Mouse (Mus musculus): ENCODE data around the gene Prrg2. TPM values are rescaled to one million over a fixed set of nuclear protein-coding genes. Genes with fewer than 3 reads are reported as not detected.
"Not testable (repeated sequence)": the region's sequence is repeated elsewhere in the genome, so short reads cannot be mapped to it uniquely, and the experiment has no call there.

Prrg2 gene
- polyA plus RNA-seq, 1 experiment from 2014 or later = 33.7 TPM

- Histone ChIP-seq H3K27ac (no peak overlapping the region), H3K4me3 (replicated peaks) (no peak overlapping the region), H3K9me3 (replicated peaks) (no peaks in the 10 kb centered on the region), H3K27me3 (no peaks in the 10 kb centered on the region), H3K4me1 (peaks cover 46% of the 10 kb centered on the region), H3K4me2 (no peak overlapping the region), H3K36me3 (peaks cover 13% of the 10 kb centered on the region), H3K9ac (no peak overlapping the region)
- WGBS = 93% methylated on average over 8 of the region's 8 CpGs
- no peak for ATAC-seq (replicated peaks; ENCODE audit: low FRiP score)
Observed at GRCm38 (mm10) chr7:45098541-45099240, 36.2 kb upstream of the Prrg2 start.

GRCm38 (mm10) chr7:45097479-45097878, 35.0 kb upstream of the Prrg2 start:
- Histone ChIP-seq H3K36me3 (peaks cover 13% of the 10 kb centered on the region), H3K4me2 (no peak overlapping the region), H3K9me3 (replicated peaks) (no peaks in the 10 kb centered on the region), H3K4me3 (replicated peaks) (no peak overlapping the region), H3K27ac (peak overlapping the region; percentile 67), H3K4me1 (peaks cover 44% of the 10 kb centered on the region), H3K9ac (no peak overlapping the region), H3K27me3 (no peaks in the 10 kb centered on the region)
- no peak for ATAC-seq (replicated peaks; ENCODE audit: low FRiP score)
- 55% methylated on average over 6 of the region's 6 CpGs for WGBS

- not testable (repeated sequence) for H3K4me2 ChIP-seq; H3K4me3 ChIP-seq (replicated peaks); H3K27ac ChIP-seq; H3K9ac ChIP-seq; H3K27me3 ChIP-seq; ATAC-seq (replicated peaks; ENCODE audit: low FRiP score); H3K9me3 ChIP-seq (replicated peaks)
- peaks cover 13% of the 10 kb centered on the region for H3K36me3 ChIP-seq
- WGBS = 94% methylated on average over 14 of the region's 14 CpGs
- peaks cover 41% of the 10 kb centered on the region for H3K4me1 ChIP-seq
Observed at GRCm38 (mm10) chr7:45095965-45096364, 33.5 kb upstream of the Prrg2 start.

- Histone ChIP-seq H3K9me3 (replicated peaks) (no peaks in the 10 kb centered on the region), H3K27ac (peak overlapping the region; percentile 91), H3K27me3 (no peaks in the 10 kb centered on the region), H3K4me3 (replicated peaks) (no peak overlapping the region), H3K4me1 (peaks cover 47% of the 10 kb centered on the region), H3K4me2 (no peak overlapping the region), H3K9ac (no peak overlapping the region), H3K36me3 (peaks cover 13% of the 10 kb centered on the region)
- WGBS = 70% methylated on average over 6 of the region's 6 CpGs
- ATAC-seq (replicated peaks; ENCODE audit: low FRiP score) = no peak
Observed at GRCm38 (mm10) chr7:45095367-45095766, 32.9 kb upstream of the Prrg2 start.

GRCm38 (mm10) chr7:45094121-45094520, 31.6 kb upstream of the Prrg2 start:
- H3K27ac ChIP-seq = peak overlapping the region; percentile 91
- 7% methylated on average over 7 of the region's 7 CpGs for WGBS
- H3K9me3 ChIP-seq (replicated peaks) = no peaks in the 10 kb centered on the region
- H3K4me1 ChIP-seq = peaks cover 53% of the 10 kb centered on the region
- peaks cover 18% of the 10 kb centered on the region for H3K36me3 ChIP-seq
- ATAC-seq (replicated peaks; ENCODE audit: low FRiP score) = 0 out of 2 replicates have a peak, but pooled peaks have one; percentile 3
- H3K4me2 ChIP-seq = peak overlapping the region; percentile 28; the same call in 1 of the 2 replicates
- H3K9ac ChIP-seq = no peak overlapping the region
- H3K27me3 ChIP-seq = no peaks in the 10 kb centered on the region
- 0 out of 2 replicates have a peak overlapping the region, but pooled peaks have one; percentile 2 for H3K4me3 ChIP-seq (replicated peaks)

- H3K9ac ChIP-seq = 0 out of 2 replicates have a peak overlapping the region, but pooled peaks have one; percentile 17
- 0 out of 2 replicates have a peak overlapping the region, but pooled peaks have one; percentile 2 for H3K4me3 ChIP-seq (replicated peaks)
- H3K4me1 ChIP-seq = peaks cover 53% of the 10 kb centered on the region
- peaks cover 17% of the 10 kb centered on the region for H3K36me3 ChIP-seq
- H3K9me3 ChIP-seq (replicated peaks) = no peaks in the 10 kb centered on the region
- no peaks in the 10 kb centered on the region for H3K27me3 ChIP-seq
- H3K27ac ChIP-seq = peak overlapping the region; percentile 91
- peak overlapping the region; percentile 28; the same call in 1 of the 2 replicates for H3K4me2 ChIP-seq
- 22% methylated on average over 18 of the region's 18 CpGs for WGBS
- no peak for ATAC-seq (replicated peaks; ENCODE audit: low FRiP score)
Observed at GRCm38 (mm10) chr7:45093516-45093905, 31.0 kb upstream of the Prrg2 start.

- peak overlapping the region; percentile 28 for H3K4me2 ChIP-seq
- 38% methylated on average over 12 of the region's 12 CpGs for WGBS
- no peak overlapping the region for H3K9ac ChIP-seq
- H3K9me3 ChIP-seq (replicated peaks) = no peaks in the 10 kb centered on the region
- H3K27ac ChIP-seq = peak overlapping the region; percentile 91
- H3K4me1 ChIP-seq = peaks cover 53% of the 10 kb centered on the region
- H3K4me3 ChIP-seq (replicated peaks) = no peak overlapping the region
- H3K36me3 ChIP-seq = peaks cover 21% of the 10 kb centered on the region
- no peaks in the 10 kb centered on the region for H3K27me3 ChIP-seq
- ATAC-seq (replicated peaks; ENCODE audit: low FRiP score) = no peak
Observed at GRCm38 (mm10) chr7:45092828-45093515, 30.5 kb upstream of the Prrg2 start.

GRCm38 (mm10) chr7:45092048-45092447, 29.6 kb upstream of the Prrg2 start, which contains the start of gene Rcn3:
Rcn3 (minus strand) TSS chr7:45092221.
- Histone ChIP-seq H3K4me1 (peaks cover 47% of the 10 kb centered on the region), H3K4me2 (peak within 1 kb of the TSS; percentile 79), H3K4me3 (replicated peaks) (peak within 1 kb of the TSS; percentile 59), H3K36me3 (peaks cover 30% of the 10 kb centered on the region), H3K9me3 (replicated peaks) (no peaks in the 10 kb centered on the region), H3K9ac (peak within 1 kb of the TSS; percentile 77), H3K27me3 (no peaks in the 10 kb centered on the region), H3K27ac (peak within 1 kb of the TSS; percentile 91)
- peak; percentile 92 for ATAC-seq (replicated peaks; ENCODE audit: low FRiP score)
- under 1% methylated on average over 16 of the region's 16 CpGs for WGBS

- Histone ChIP-seq H3K36me3 (peaks cover 36% of the 10 kb centered on the region), H3K9me3 (replicated peaks) (no peaks in the 10 kb centered on the region), H3K4me3 (replicated peaks) (peak overlapping the region; percentile 59), H3K4me1 (peaks cover 47% of the 10 kb centered on the region), H3K4me2 (peak overlapping the region; percentile 79), H3K27me3 (no peaks in the 10 kb centered on the region), H3K27ac (peak overlapping the region; percentile 90), H3K9ac (peak overlapping the region; percentile 77)
- WGBS = 8% methylated on average over 35 of the region's 35 CpGs
- peak; percentile 52 for ATAC-seq (replicated peaks; ENCODE audit: low FRiP score)
Observed at GRCm38 (mm10) chr7:45091001-45091990, 28.8 kb upstream of the Prrg2 start.

- WGBS = 76% methylated on average over 13 of the region's 13 CpGs
- peaks cover 42% of the 10 kb centered on the region for H3K36me3 ChIP-seq
- peak overlapping the region; percentile 79 for H3K4me2 ChIP-seq
- H3K27me3 ChIP-seq = no peaks in the 10 kb centered on the region
- H3K4me1 ChIP-seq = peaks cover 45% of the 10 kb centered on the region
- H3K9ac ChIP-seq = peak overlapping the region; percentile 77; the same call in 1 of the 2 replicates
- ATAC-seq (replicated peaks; ENCODE audit: low FRiP score) = no peak
- H3K4me3 ChIP-seq (replicated peaks) = peak overlapping the region; percentile 59
- H3K9me3 ChIP-seq (replicated peaks) = no peaks in the 10 kb centered on the region
- H3K27ac ChIP-seq = peak overlapping the region; percentile 90; the same call in 1 of the 2 replicates
Observed at GRCm38 (mm10) chr7:45090251-45090977, 27.9 kb upstream of the Prrg2 start.

- Histone ChIP-seq H3K9me3 (replicated peaks) (no peaks in the 10 kb centered on the region), H3K9ac (no peak overlapping the region), H3K27ac (no peak overlapping the region), H3K4me3 (replicated peaks) (no peak overlapping the region), H3K36me3 (peaks cover 60% of the 10 kb centered on the region), H3K4me2 (no peak overlapping the region), H3K27me3 (no peaks in the 10 kb centered on the region), H3K4me1 (peaks cover 27% of the 10 kb centered on the region)
- 94% methylated on average over 17 of the region's 17 CpGs for WGBS
- no peak for ATAC-seq (replicated peaks; ENCODE audit: low FRiP score)
Observed at GRCm38 (mm10) chr7:45088597-45088996, 26.1 kb upstream of the Prrg2 start.
